Mouse (Mus musculus) olfactory bulb, adult 2 months (tissue): ENCODE measurements around the gene Pnldc1.

ENCODE experiments used
- CTCF ChIP-seq: fragments of 200-500 bp; IDR thresholded peaks from 2 replicates; pipeline ENCODE4 v1.5.1; 2012; ENCODE audit warnings: low read depth, mild to moderate bottlenecking, low read length, moderate library complexity; ENCODE audit not compliant: insufficient read depth
- POLR2A ChIP-seq: fragments of 200-500 bp; IDR thresholded peaks from 2 replicates; pipeline ENCODE4 v1.6.1; 2012; ENCODE audit warnings: mild to moderate bottlenecking, low read depth, low read length, moderate library complexity; ENCODE audit not compliant: insufficient read depth

- TF ChIP-seq CTCF (no peak), POLR2A (peak; percentile 74; the same call in 1 of the 2 replicates)
Measured at GRCm38 (mm10) chr17:12915881-12916583, 6.0 kb upstream of the Pnldc1 start, which contains the start of gene Mrpl18.
